In genomic region chr5:65279133-65279651, GRCm38 (mm10) we compare ENCODE assay signal across 10 mouse cellular contexts. TPM values are rescaled to one million over a fixed set of nuclear protein-coding genes. Genes with fewer than 3 reads are reported as not detected.
DNase-seq lines count a peak whose midpoint lies in the region; ATAC-seq and TF ChIP-seq lines count a peak whose summit lies in the region.
"Had no signal": no experiment of that assay in that cellular context is flagged by ENCODE, and none has a peak within 500 bp of the region (broad histone marks: within the 10 kb centered on the region; RNA-seq: fewer than 3 reads in every experiment).

No protein-coding gene starts in this region.

- H3K9ac ChIP-seq in midbrain, postnatal 0 days (replicated peaks; ENCODE audit: low read length, poor library complexity, severe bottlenecking) = no peak overlapping the region
- no peak overlapping the region for H3K9ac ChIP-seq in midbrain, embryonic 11.5 days (ENCODE audit: low read length)
- no peak overlapping the region for H3K9ac ChIP-seq in lung, embryonic 14.5 days
- H3K9ac ChIP-seq: liver, postnatal 0 days had no signal

- DNase-seq in heart, adult 11 months = peak; percentile 89
- no peak for DNase-seq in heart, postnatal 4 days
- DNase-seq in midbrain, postnatal 0 days (ENCODE audit: low spot score) = peak; percentile 86
- DNase-seq in midbrain, embryonic 11.5 days (ENCODE audit: low spot score, missing footprints) = no peak
- peak; percentile 19 for DNase-seq in lung, embryonic 14.5 days
- peak; percentile 17 for DNase-seq in retina, postnatal 7 days (ENCODE audit: low read depth, low spot score)
- no peak for DNase-seq in embryo, embryonic 11 days
- DNase-seq in yolk sac, embryonic 10.5 days (ENCODE audit: low spot score) = no peak
- DNase-seq: liver, postnatal 0 days had no signal

- H3K4me2 ChIP-seq in midbrain, postnatal 0 days (ENCODE audit: low read depth, low read length, poor library complexity, severe bottlenecking) = no peak overlapping the region
- H3K4me2 ChIP-seq in midbrain, embryonic 11.5 days = no peak overlapping the region
- H3K4me2 ChIP-seq in lung, embryonic 14.5 days = no peak overlapping the region

- 78% methylated on average over 6 of the region's 6 CpGs for WGBS in midbrain, postnatal 0 days
- WGBS in midbrain, embryonic 11.5 days = 89% methylated on average over 6 of the region's 6 CpGs
- WGBS in lung, embryonic 14.5 days = 85% methylated on average over 6 of the region's 6 CpGs

- H3K4me3 ChIP-seq in midbrain, postnatal 0 days (ENCODE audit: low read depth, low read length) = no peak overlapping the region
- H3K4me3 ChIP-seq in midbrain, embryonic 11.5 days (ENCODE audit: low read depth, low read length) = no peak overlapping the region
- no peak overlapping the region for H3K4me3 ChIP-seq in lung, embryonic 14.5 days (ENCODE audit: low read depth, low read length)

- no peaks in the 10 kb centered on the region for H3K27me3 ChIP-seq in midbrain, postnatal 0 days (ENCODE audit: insufficient read depth, low read length)
- H3K27me3 ChIP-seq in midbrain, embryonic 11.5 days (ENCODE audit: control insufficient read depth, insufficient read depth, low read length) = no peaks in the 10 kb centered on the region
- H3K27me3 ChIP-seq in lung, embryonic 14.5 days (ENCODE audit: insufficient read depth, low read length) = no peaks in the 10 kb centered on the region

- no peak overlapping the region for H3K27ac ChIP-seq in midbrain, postnatal 0 days (ENCODE audit: low read depth, low read length)
- no peak overlapping the region for H3K27ac ChIP-seq in midbrain, embryonic 11.5 days (ENCODE audit: low read depth, low read length)
- peak overlapping the region; percentile 1; the same call in 1 of the 2 replicates for H3K27ac ChIP-seq in lung, embryonic 14.5 days (ENCODE audit: low read depth)

- H3K4me1 ChIP-seq in midbrain, postnatal 0 days (ENCODE audit: insufficient read depth, low read length) = no peaks in the 10 kb centered on the region
- H3K4me1 ChIP-seq in midbrain, embryonic 11.5 days (ENCODE audit: control insufficient read depth, insufficient read depth, low read length) = no peaks in the 10 kb centered on the region
- no peaks in the 10 kb centered on the region for H3K4me1 ChIP-seq in lung, embryonic 14.5 days (ENCODE audit: insufficient read depth)

- H3K36me3 ChIP-seq in midbrain, postnatal 0 days (ENCODE audit: insufficient read depth, low read length) = peaks cover 19% of the 10 kb centered on the region; the same call in 1 of the 2 replicates
- peaks cover 18% of the 10 kb centered on the region for H3K36me3 ChIP-seq in midbrain, embryonic 11.5 days (ENCODE audit: control insufficient read depth, insufficient read depth, low read length)
- peaks cover 66% of the 10 kb centered on the region for H3K36me3 ChIP-seq in lung, embryonic 14.5 days (ENCODE audit: insufficient read depth)

- peak; percentile 65; the same call in 1 of the 2 replicates for ATAC-seq in midbrain, postnatal 0 days (ENCODE audit: low FRiP score)
- ATAC-seq in midbrain, embryonic 11.5 days (ENCODE audit: low FRiP score) = no peak
- ATAC-seq in lung, embryonic 14.5 days (ENCODE audit: insufficient read depth) = peak; percentile 41; the same call in 1 of the 2 replicates
- ATAC-seq: intestine, postnatal 0 days; liver, postnatal 0 days had no signal

- H3K9me3 ChIP-seq in midbrain, postnatal 0 days (ENCODE audit: low read length) = no peaks in the 10 kb centered on the region
- H3K9me3 ChIP-seq in midbrain, embryonic 11.5 days (ENCODE audit: control insufficient read depth, low read length) = no peaks in the 10 kb centered on the region
- no peaks in the 10 kb centered on the region for H3K9me3 ChIP-seq in lung, embryonic 14.5 days (ENCODE audit: low read depth, low read length)

- TF ChIP-seq CTCF in midbrain, postnatal 0 days (IDR thresholded peaks at IDR 0.05) = no peak
- TF ChIP-seq CTCF in lung, embryonic 14.5 days (IDR thresholded peaks at IDR 0.05; ENCODE audit: low read depth) = no peak

RNA-seq across cellular contexts. Expression of gene Rfc1, which starts 56.3 kb away (rescaled TPM):
- total RNA-seq in heart, postnatal 4 days (2021) = 10 to 100 TPM; 36.9 to 37.7 TPM
- 13.7 and 22.7 TPM in 2 replicates for total RNA-seq in midbrain, postnatal 0 days (2014; rRNA removed)
- polyA plus RNA-seq in midbrain, postnatal 0 days (2015; fragmentation: Nextera tagmentation; extraction: Ambion mirVana) = 19.5 and 27.7 TPM in 2 replicates
- 92.3 and 98.2 TPM in 2 replicates for polyA plus RNA-seq in midbrain, embryonic 11.5 days (2014; fragmentation: Nextera tagmentation; extraction: Ambion mirVana)
- 99.9 and 101 TPM in 2 replicates for polyA plus RNA-seq in lung, embryonic 14.5 days (2014; fragmentation: Nextera tagmentation; extraction: Ambion mirVana)

Comparison
In these comparisons a context has a peak if more than half of its experiments do, and no peak if none do; other contexts are left out.
1. DNase-seq: peak in heart, adult 11 months (single experiment), midbrain, postnatal 0 days (single experiment), lung, embryonic 14.5 days (single experiment) and retina, postnatal 7 days (single experiment); none in heart, postnatal 4 days (single experiment), midbrain, embryonic 11.5 days (single experiment), embryo, embryonic 11 days (single experiment) and yolk sac, embryonic 10.5 days (single experiment).